Mouse (Mus musculus) small intestine, adult 2 months (tissue): ENCODE measurements around the gene Trim17.

Source experiments
- CTCF ChIP-seq: fragments of 200-500 bp; IDR thresholded peaks from 2 replicates; pipeline ENCODE4 v1.5.1; 2012; ENCODE audit warnings: low read depth, mild to moderate bottlenecking, control low read depth, inconsistent platforms, low read length, moderate library complexity, mixed read lengths; ENCODE audit not compliant: insufficient replicate concordance, insufficient read length; ENCODE audit errors: extremely low read depth
- POLR2A ChIP-seq: fragments of 200-500 bp; IDR thresholded peaks from 2 replicates; pipeline ENCODE4 v1.6.1; 2012; ENCODE audit warnings: low read depth, mild to moderate bottlenecking, control low read depth, inconsistent platforms, low read length, moderate library complexity

GRCm38 (mm10) chr11:58969027-58969426, 14.5 kb downstream of the Trim17 start:
- no peak for TF ChIP-seq CTCF
- no peak for TF ChIP-seq POLR2A
